Mouse (Mus musculus) kidney, adult 2 months (tissue): ENCODE data around the gene Slc23a2. TPM values are rescaled to one million over a fixed set of nuclear protein-coding genes. Genes with fewer than 3 reads are reported as not detected.

Experiments
- DNase-seq: peaks from one replicate; pipeline ENCODE4 v3.0.0; 2021
- H3K27ac ChIP-seq: fragments of 200-500 bp; 2 replicates; pipeline ENCODE4 v1.5.1; 2012; ENCODE audit warnings: low read depth, low read length, control low read depth, inconsistent platforms; ENCODE audit not compliant: insufficient read depth
- H3K27me3 ChIP-seq: fragments of 200-500 bp; replicated peaks from 2 replicates; pipeline ENCODE4 v1.6.1; 2012; ENCODE audit warnings: mild to moderate bottlenecking, moderate library complexity, low read length, inconsistent platforms; ENCODE audit not compliant: control insufficient read depth, insufficient read depth
- H3K36me3 ChIP-seq: fragments of 200-500 bp; 2 replicates; pipeline ENCODE4 v1.6.1; 2012; ENCODE audit warnings: mild to moderate bottlenecking, moderate library complexity, low read length, inconsistent platforms; ENCODE audit not compliant: control insufficient read depth, insufficient read depth
- H3K4me1 ChIP-seq: fragments of 200-500 bp; 2 replicates; pipeline ENCODE4 v1.6.1; 2011; ENCODE audit warnings: low read length; ENCODE audit not compliant: control insufficient read depth, insufficient read depth
- H3K4me3 ChIP-seq: fragments of 200-500 bp; 2 replicates; pipeline ENCODE4 v1.5.1; 2011; ENCODE audit warnings: mild to moderate bottlenecking, low read depth, low read length, control low read depth; ENCODE audit not compliant: insufficient read depth
- CTCF ChIP-seq: fragments of 200-500 bp; conservative IDR thresholded peaks from 2 replicates; pipeline ENCODE4 v1.5.1; 2011; ENCODE audit warnings: low read depth, mild to moderate bottlenecking, control low read depth, low read length, moderate library complexity, mixed read lengths; ENCODE audit not compliant: insufficient read depth, insufficient read length
- POLR2A ChIP-seq: fragments of 200-500 bp; IDR thresholded peaks from one replicate; pipeline ENCODE4 v1.6.1; 2011; ENCODE audit warnings: low read depth, low read length, control low read depth
- WGBS: fragments of 180-500 bp; shearing (Covaris S2); methylation state at CpG from one replicate; pipeline ENCODE4 v1.1.7; 2018; 5-methylcytosine and 5-hydroxymethylcytosine counted together
- polyA plus RNA-seq: library from polyadenylated mRNA; depleted of rRNA; stranded (reverse); fragments of >200 nt; gene quantifications from 2 replicates; pipeline ENCODE4 v1.2.3, GENCODE M21; 2012; rRNA removed

Gene Slc23a2
- polyA plus RNA-seq, 1 experiment: 15.3 TPM

DNA sequence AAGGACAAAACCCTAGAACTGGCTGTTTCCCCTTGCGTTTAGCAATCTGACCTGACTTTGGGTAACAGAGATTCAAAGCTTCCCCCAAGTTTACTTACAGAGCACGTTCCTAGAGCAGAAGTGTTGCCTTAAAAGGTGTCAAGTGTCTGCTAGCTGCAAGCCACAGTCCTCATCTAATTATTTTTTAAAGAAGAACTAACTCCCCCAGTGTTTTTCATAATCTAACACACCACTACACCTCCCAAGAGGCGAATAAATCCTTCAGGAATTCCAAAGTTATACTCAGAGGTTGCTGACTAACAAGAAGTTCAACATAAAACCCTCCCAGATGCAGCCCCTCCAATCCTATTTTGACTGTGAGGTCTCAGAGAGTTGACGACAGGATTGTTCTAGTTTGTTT is 136.7 kb downstream of the Slc23a2 start:
- DNase-seq: no peak
- Histone ChIP-seq H3K4me3 (no peak overlapping the region), H3K4me1 (peaks cover 11% of the 10 kb centered on the region), H3K27ac (no peak overlapping the region), H3K36me3 (no peaks in the 10 kb centered on the region), H3K27me3 (no peaks in the 10 kb centered on the region)
- TF ChIP-seq CTCF (no peak), POLR2A (no peak)
- WGBS: 70% methylated on average over 4 of the region's 4 CpGs

GRCm38 (mm10) chr2:132007475-132007819 is 137.5 kb downstream of the Slc23a2 start:
- H3K27me3 ChIP-seq: no peaks in the 10 kb centered on the region
- no peak overlapping the region for H3K4me3 ChIP-seq
- H3K36me3 ChIP-seq: no peaks in the 10 kb centered on the region
- TF ChIP-seq POLR2A: no peak
- no peak for TF ChIP-seq CTCF
- H3K27ac ChIP-seq: no peak overlapping the region
- H3K4me1 ChIP-seq: peaks cover 11% of the 10 kb centered on the region
- 64% methylated on average over 6 of the region's 6 CpGs for WGBS
- no peak for DNase-seq

GRCm38 (mm10) chr2:132006561-132007474 is 138.1 kb downstream of the Slc23a2 start:
- Histone ChIP-seq H3K36me3 (no peaks in the 10 kb centered on the region), H3K27me3 (no peaks in the 10 kb centered on the region), H3K4me3 (no peak overlapping the region), H3K27ac (peak overlapping the region; percentile 19; the same call in 1 of the 2 replicates), H3K4me1 (peaks cover 11% of the 10 kb centered on the region)
- no peak for TF ChIP-seq POLR2A
- TF ChIP-seq CTCF: no peak
- 54% methylated on average over 18 of the region's 18 CpGs for WGBS
- peak; percentile 85 for DNase-seq

DNA sequence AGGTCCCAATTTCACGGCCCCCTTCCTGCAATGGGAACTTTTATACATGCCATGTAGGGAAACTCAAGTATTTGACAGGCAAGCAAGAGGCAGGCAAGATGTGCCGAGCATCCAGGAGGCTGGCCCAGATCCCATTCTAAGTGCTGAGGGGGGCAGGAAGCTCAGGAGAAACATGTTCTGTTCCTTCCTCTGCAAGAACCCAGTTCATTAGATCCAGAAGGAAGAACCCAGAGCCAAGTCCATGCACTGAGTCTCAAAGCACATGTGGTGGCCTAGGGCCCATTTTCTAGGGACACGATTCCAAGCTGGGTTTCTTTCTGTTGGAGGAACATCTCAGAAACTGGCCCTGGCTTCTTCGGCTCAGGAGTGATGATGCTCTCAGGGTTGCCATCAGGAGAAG is 139.5 kb downstream of the Slc23a2 start:
- TF ChIP-seq CTCF: no peak
- no peak for DNase-seq
- no peaks in the 10 kb centered on the region for H3K27me3 ChIP-seq
- no peaks in the 10 kb centered on the region for H3K36me3 ChIP-seq
- H3K4me3 ChIP-seq: no peak overlapping the region
- peaks cover 11% of the 10 kb centered on the region for H3K4me1 ChIP-seq
- WGBS: 83% methylated on average over 4 of the region's 4 CpGs
- H3K27ac ChIP-seq: no peak overlapping the region

DNA sequence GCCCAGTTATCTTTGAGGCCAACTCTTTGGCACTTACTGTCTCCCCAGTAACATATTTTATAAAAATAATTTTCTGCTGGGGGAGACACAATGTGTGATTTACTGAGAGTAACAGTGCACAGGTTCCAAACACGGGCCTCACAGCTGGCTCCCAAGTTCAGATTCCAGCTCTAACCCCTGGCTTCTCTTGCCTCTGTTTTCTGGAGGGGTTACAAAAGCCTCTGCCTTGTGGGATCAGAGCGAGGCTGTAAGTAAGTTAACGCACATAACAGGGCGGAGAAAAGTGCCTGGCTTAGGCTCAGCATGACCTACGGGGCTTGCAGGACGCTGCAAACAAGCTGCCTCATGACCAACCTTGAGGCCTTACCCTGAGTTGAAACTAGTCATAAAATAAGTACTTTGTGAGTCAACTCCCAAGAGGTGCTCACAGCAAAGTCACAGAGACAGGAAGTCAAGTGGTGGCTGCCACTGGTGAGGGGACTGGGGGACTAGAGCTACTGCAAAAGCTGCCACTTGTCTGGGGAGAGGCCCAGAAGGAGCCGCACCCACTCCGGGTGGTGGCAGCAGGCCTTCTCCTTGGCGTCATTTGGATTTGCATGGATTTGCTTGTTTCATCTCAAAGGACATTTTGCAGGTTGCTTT is 140.3 kb downstream of the Slc23a2 start:
- H3K36me3 ChIP-seq: no peaks in the 10 kb centered on the region
- no peak overlapping the region for H3K27ac ChIP-seq
- TF ChIP-seq CTCF (no peak), POLR2A (no peak)
- no peak overlapping the region for H3K4me3 ChIP-seq
- WGBS: 89% methylated on average over 9 of the region's 9 CpGs
- H3K27me3 ChIP-seq: no peaks in the 10 kb centered on the region
- peaks cover 11% of the 10 kb centered on the region for H3K4me1 ChIP-seq
- no peak for DNase-seq

- Histone ChIP-seq H3K27me3 (no peaks in the 10 kb centered on the region), H3K4me1 (peaks cover 11% of the 10 kb centered on the region), H3K4me3 (no peak overlapping the region), H3K27ac (no peak overlapping the region), H3K36me3 (no peaks in the 10 kb centered on the region)
- TF ChIP-seq CTCF (no peak), POLR2A (no peak)
- DNase-seq: no peak
- WGBS: 88% methylated on average over 5 of the region's 5 CpGs
Measured at GRCm38 (mm10) chr2:132003916-132004315, 141.0 kb downstream of the Slc23a2 start.

Other genes with a start within 250 kb of the Slc23a2 start
- 144 and 146 TPM in 2 replicates for gene Prnp, start 235.2 kb downstream of the Slc23a2 start, polyA plus RNA-seq
- gene Prn, start 235.2 kb downstream of the Slc23a2 start, polyA plus RNA-seq: not detected in 2 replicates
- gene Prnd, start 194.2 kb downstream of the Slc23a2 start, polyA plus RNA-seq: 0.92 and 1.0 TPM in 2 replicates
- 4.6 and 9.2 TPM in 2 replicates for gene Rassf2, start 114.8 kb downstream of the Slc23a2 start, polyA plus RNA-seq
- gene Tmem230, start 102.7 kb upstream of the Slc23a2 start, polyA plus RNA-seq: 42.7 and 57.5 TPM in 2 replicates
- 35.9 and 38.2 TPM in 2 replicates for gene Pcna, start 108.2 kb upstream of the Slc23a2 start, polyA plus RNA-seq
- gene Cds2, start 118.0 kb upstream of the Slc23a2 start, polyA plus RNA-seq: 47.3 and 48.1 TPM in 2 replicates
- not detected in 2 replicates for gene Prokr2, start 240.3 kb upstream of the Slc23a2 start, polyA plus RNA-seq